In genomic region chr11:4247201-4247959, GRCm38 (mm10) we compare ENCODE assay signal across 26 mouse cellular contexts. TPM values are rescaled to one million over a fixed set of nuclear protein-coding genes. Genes with fewer than 3 reads are reported as not detected.
DNase-seq lines count a peak whose midpoint lies in the region; TF ChIP-seq lines count a peak whose summit lies in the region.
"Had no signal": no experiment of that assay in that cellular context is flagged by ENCODE, and none has a peak within 500 bp of the region (broad histone marks: within the 10 kb centered on the region; RNA-seq: fewer than 3 reads in every experiment).

No protein-coding gene starts in this region.

- TF ChIP-seq CTCF in E14TG2a.4 (conservative IDR thresholded peaks at IDR 0.05; ENCODE audit: low read length): no peak

- peaks cover 16% of the 10 kb centered on the region for H3K9me3 ChIP-seq in E14TG2a.4 (ENCODE audit: low read length)
- H3K9me3 ChIP-seq: embryonic facial prominence, embryonic 13.5 days; forebrain, embryonic 10.5 days; forebrain, embryonic 15.5 days; hindbrain, embryonic 10.5 days; hindbrain, embryonic 15.5 days; intestine, embryonic 15.5 days; limb, embryonic 13.5 days; lung, embryonic 15.5 days; midbrain, embryonic 10.5 days; stomach, embryonic 15.5 days had no signal

- DNase-seq in thymus, postnatal 36 days: peak; percentile 36 to 53
- no peak for DNase-seq in thymus, postnatal 25 days
- DNase-seq in R1 (ENCODE audit: low read depth, low spot score): peak; percentile 91
- DNase-seq in naive thymus-derived CD4-positive, alpha-beta T cell, adult 2 months (ENCODE audit: low read depth): peak; percentile 64
- DNase-seq in gastrocnemius, adult 8-10 months (ENCODE audit: low spot score in 2 of 2): no peak
- DNase-seq in c-Kit-positive CD71-positive TER-119-positive erythroid progenitor cells, embryonic 14.5 days (ENCODE audit: low spot score): no peak
- DNase-seq: adrenal gland, adult 8-10 months; cerebellum, adult 11-12 months; cerebellum, adult 9-11 months; gastrocnemius, adult 2 months; heart, postnatal 14 days; kidney, adult 2 months; kidney, postnatal 4 days had no signal

- peaks cover 62% of the 10 kb centered on the region for H3K4me1 ChIP-seq in E14TG2a.4 (replicated peaks; ENCODE audit: low read depth, low read length)
- H3K4me1 ChIP-seq: forebrain, embryonic 15.5 days; hindbrain, embryonic 15.5 days; intestine, embryonic 15.5 days; limb, embryonic 13.5 days; lung, embryonic 15.5 days; stomach, embryonic 15.5 days had no signal

- no peaks in the 10 kb centered on the region for H3K36me3 ChIP-seq in E14TG2a.4 (ENCODE audit: insufficient read depth, low read length)
- H3K36me3 ChIP-seq: embryonic facial prominence, embryonic 13.5 days; forebrain, embryonic 10.5 days; forebrain, embryonic 15.5 days; hindbrain, embryonic 10.5 days; hindbrain, embryonic 15.5 days; intestine, embryonic 15.5 days; limb, embryonic 13.5 days; lung, embryonic 15.5 days; midbrain, embryonic 10.5 days; stomach, embryonic 15.5 days had no signal

- H3K27me3 ChIP-seq in E14TG2a.4 (ENCODE audit: insufficient read depth, low read length): no peaks in the 10 kb centered on the region
- H3K27me3 ChIP-seq: embryonic facial prominence, embryonic 13.5 days; forebrain, embryonic 15.5 days; hindbrain, embryonic 15.5 days; intestine, embryonic 15.5 days; limb, embryonic 13.5 days; lung, embryonic 15.5 days; stomach, embryonic 15.5 days had no signal

- H3K4me3 ChIP-seq in E14TG2a.4 (replicated peaks; ENCODE audit: low read length): peak overlapping the region; percentile 50
- H3K4me3 ChIP-seq: embryonic facial prominence, embryonic 13.5 days; forebrain, embryonic 10.5 days; forebrain, embryonic 15.5 days; gastrocnemius, adult 2 months; hindbrain, embryonic 10.5 days; hindbrain, embryonic 15.5 days; intestine, embryonic 15.5 days; limb, embryonic 13.5 days; lung, embryonic 15.5 days; midbrain, embryonic 10.5 days; myocyte; stomach, embryonic 15.5 days had no signal

RNA-seq across cellular contexts. Expression of gene Lif, which starts 10.0 kb away (rescaled TPM):
- total RNA-seq in gastrocnemius, adult 8-10 months (2022): under 1 TPM in 2 of 4 experiments, not detected in 2; 0.19 to 0.22 TPM

RNA-seq across cellular contexts. Expression of gene Osm, which starts 11.2 kb away (rescaled TPM):
- total RNA-seq in gastrocnemius, adult 8-10 months (2022): not detected
- total RNA-seq: gastrocnemius, adult 2 months; left cerebral cortex, postnatal 36 days had no signal

RNA-seq across cellular contexts. Expression of gene Castor1, which starts 29.4 kb away (rescaled TPM):
- total RNA-seq in gastrocnemius, adult 8-10 months (2022): 1 to 10 TPM in 3 of 4 experiments, under 1 TPM in 1; 0.56 to 2.9 (median 1.8) TPM

Comparison
In these comparisons a context has a peak if more than half of its experiments do, and no peak if none do; other contexts are left out.
1. DNase-seq: peak in thymus, postnatal 36 days (2 of 2), R1 (single experiment) and naive thymus-derived CD4-positive, alpha-beta T cell, adult 2 months (single experiment); none in thymus, postnatal 25 days (single experiment), gastrocnemius, adult 8-10 months (0 of 2) and c-Kit-positive CD71-positive TER-119-positive erythroid progenitor cells, embryonic 14.5 days (single experiment).